Mouse (Mus musculus) ovary, adult 18-20 months (tissue): ENCODE data around the gene Ly86.

Experiments
- DNase-seq: peaks from one replicate; pipeline ENCODE4 v3.0.0; 2022; ENCODE audit warnings: low spot score, mixed read lengths

Ly86 gene

DNA sequence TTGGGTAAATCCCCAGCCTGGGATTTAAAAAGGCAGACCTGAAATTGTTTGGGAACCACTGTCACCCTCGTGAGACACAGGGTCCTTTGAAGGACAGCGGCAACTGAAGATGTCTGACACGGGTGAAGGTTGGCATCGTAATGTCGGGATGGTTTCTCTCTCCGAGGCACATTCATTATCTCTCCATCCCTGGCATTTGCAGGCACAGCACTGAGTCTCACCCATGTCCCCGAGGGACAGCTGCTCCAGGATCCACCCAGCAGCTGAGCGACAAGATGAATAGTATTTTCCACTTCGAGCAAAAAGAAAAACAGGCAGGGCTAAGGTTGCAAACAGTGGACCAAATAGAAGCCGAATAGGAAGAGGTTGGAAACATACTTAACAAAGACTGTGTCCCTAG, 114.0 kb downstream of the Ly86 start:
- DNase-seq, result no peak

GRCm38 (mm10) chr13:37459957-37460930, 115.2 kb downstream of the Ly86 start:
- no peak for DNase-seq

- peak; percentile 63 for DNase-seq
Observed at GRCm38 (mm10) chr13:37462049-37462702, 117.2 kb downstream of the Ly86 start.

DNA sequence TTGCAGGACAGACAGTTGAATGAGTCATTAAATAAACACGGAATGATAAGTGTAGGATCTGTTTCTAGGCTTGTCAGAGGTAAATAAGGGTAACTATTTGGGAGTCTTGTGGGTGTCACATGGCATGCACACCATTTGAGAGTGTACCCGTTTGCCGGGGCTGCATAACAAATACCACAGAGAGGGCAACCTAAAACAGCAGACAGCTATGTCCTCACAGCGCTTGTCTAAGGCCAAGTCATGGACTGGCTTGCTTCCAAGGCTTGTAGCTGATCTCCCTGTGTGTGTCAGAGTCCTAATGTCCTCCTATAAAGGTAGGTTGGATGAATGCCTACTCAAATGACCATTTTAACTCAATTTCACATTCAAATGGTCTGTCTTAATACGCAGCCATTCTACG, 120.7 kb downstream of the Ly86 start:
- DNase-seq, result no peak

DNA sequence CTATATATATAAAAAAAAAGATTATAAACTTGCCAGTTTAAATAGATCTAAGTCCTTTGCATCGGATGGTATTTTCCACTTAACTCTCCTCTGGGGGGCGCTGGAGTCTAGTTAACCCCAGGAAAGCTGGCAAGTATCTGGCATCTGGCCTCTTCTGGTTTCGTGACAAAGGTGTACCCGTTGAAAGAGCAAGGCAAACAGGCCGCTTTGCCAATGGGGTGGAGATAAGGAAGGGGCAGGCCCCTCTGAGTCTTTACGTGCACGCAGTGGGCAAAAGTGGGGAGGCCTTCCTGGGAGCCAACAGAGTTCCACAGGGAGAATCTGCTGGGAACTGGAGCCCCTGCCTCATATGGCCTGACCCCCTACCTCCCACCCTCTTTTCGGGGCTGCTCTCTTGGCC, 122.8 kb downstream of the Ly86 start:
- DNase-seq, result peak; percentile 47
